Mouse (Mus musculus) lung, postnatal 25 days (tissue): ENCODE results near the gene Mr1.

ENCODE experiments used
- DNase-seq: peaks from one replicate; pipeline ENCODE4 v3.0.0; 2022; ENCODE audit warnings: low spot score

Mr1 gene

GRCm38 (mm10) chr1:155093971-155094707 lies 52.5 kb downstream of the Mr1 start:
- DNase-seq: no peak

- DNase-seq: no peak
These were observed 53.3 kb downstream of the Mr1 start for GRCm38 (mm10) chr1:155093145-155093791.

- no peak for DNase-seq
These were observed 54.5 kb downstream of the Mr1 start for GRCm38 (mm10) chr1:155091842-155092800.

- no peak for DNase-seq
These were observed 55.2 kb downstream of the Mr1 start for GRCm38 (mm10) chr1:155091374-155091841.

- DNase-seq: no peak
These were observed 55.9 kb downstream of the Mr1 start for GRCm38 (mm10) chr1:155090736-155091135.

- DNase-seq: no peak
These were observed 56.3 kb downstream of the Mr1 start for GRCm38 (mm10) chr1:155090327-155090726.

- no peak for DNase-seq
These were observed 57.6 kb downstream of the Mr1 start for GRCm38 (mm10) chr1:155088847-155089603.

GRCm38 (mm10) chr1:155088046-155088445 lies 58.6 kb downstream of the Mr1 start:
- DNase-seq: no peak

GRCm38 (mm10) chr1:155086893-155087292 lies 59.7 kb downstream of the Mr1 start:
- no peak for DNase-seq

- DNase-seq: no peak
These were observed 60.2 kb downstream of the Mr1 start for GRCm38 (mm10) chr1:155086416-155086815.

- DNase-seq: no peak
These were observed 61.8 kb downstream of the Mr1 start for GRCm38 (mm10) chr1:155084839-155085238.

GRCm38 (mm10) chr1:155083271-155084265 lies 63.0 kb downstream of the Mr1 start:
- peak; percentile 96 for DNase-seq

GRCm38 (mm10) chr1:155082965-155083268 lies 63.7 kb downstream of the Mr1 start:
- no peak for DNase-seq

GRCm38 (mm10) chr1:155082158-155082964 lies 64.3 kb downstream of the Mr1 start:
- no peak for DNase-seq

GRCm38 (mm10) chr1:155077675-155078074 lies 68.9 kb downstream of the Mr1 start:
- DNase-seq: no peak
